Mouse (Mus musculus) liver, adult 2 months (tissue): Measurements from ENCODE around the gene Zfp78. TPM values are rescaled to one million over a fixed set of nuclear protein-coding genes. Genes with fewer than 3 reads are reported as not detected.

ENCODE experiments used
- DNase-seq: peaks from one replicate; pipeline ENCODE4 v3.0.0-alpha.2; 2011; ENCODE audit warnings: low read depth, low spot score; ENCODE audit errors: extremely low read depth
- H3K27ac ChIP-seq: fragments of 200-500 bp; replicated peaks from 2 replicates; pipeline ENCODE4 v1.5.1; 2012; ENCODE audit warnings: low read depth, mild to moderate bottlenecking, control low read depth, inconsistent platforms, low read length; ENCODE audit not compliant: insufficient read depth
- H3K27me3 ChIP-seq: fragments of 200-500 bp; 2 replicates; pipeline ENCODE4 v1.6.1; 2012; ENCODE audit warnings: mild to moderate bottlenecking, moderate library complexity, low read length, inconsistent platforms; ENCODE audit not compliant: control insufficient read depth, insufficient read depth
- H3K36me3 ChIP-seq: fragments of 200-500 bp; 2 replicates; pipeline ENCODE4 v1.6.1; 2012; ENCODE audit warnings: low read length, inconsistent platforms; ENCODE audit not compliant: control insufficient read depth, insufficient read depth
- H3K4me1 ChIP-seq: fragments of 200-500 bp; 2 replicates; pipeline ENCODE4 v1.6.1; 2011; ENCODE audit warnings: low read length; ENCODE audit not compliant: control insufficient read depth, insufficient read depth
- H3K4me3 ChIP-seq: fragments of 200-500 bp; 2 replicates; pipeline ENCODE4 v1.5.1; 2011; ENCODE audit warnings: low read depth, mild to moderate bottlenecking, control low read depth, low read length, moderate library complexity; ENCODE audit not compliant: insufficient read depth
- H3K79me2 ChIP-seq: fragments of 200-500 bp; 2 replicates; pipeline ENCODE4 v1.6.1; 2012; ENCODE audit warnings: inconsistent platforms, mild to moderate bottlenecking, low read length, moderate library complexity; ENCODE audit not compliant: control insufficient read depth, insufficient read depth
- H3K9ac ChIP-seq: fragments of 200-500 bp; 2 replicates; pipeline ENCODE4 v1.6.1; 2012; ENCODE audit warnings: low read depth, mild to moderate bottlenecking, control low read depth, inconsistent platforms, low read length
- CTCF ChIP-seq: fragments of 200-500 bp; IDR thresholded peaks from 2 replicates; pipeline ENCODE4 v1.5.1; 2011; ENCODE audit warnings: low read depth, low read length, control low read depth
- POLR2A ChIP-seq: fragments of 200-500 bp; IDR thresholded peaks from 2 replicates; pipeline ENCODE4 v1.6.1; 2011; ENCODE audit warnings: low read length, control low read depth; ENCODE audit not compliant: insufficient read depth; ENCODE audit errors: extremely low read depth
- WGBS: fragments of 180-500 bp; shearing (Covaris S2); methylation state at CpG from one replicate; pipeline ENCODE4 v1.1.7; 2018; 5-methylcytosine and 5-hydroxymethylcytosine counted together
- polyA plus RNA-seq: library from polyadenylated mRNA; depleted of rRNA; stranded (reverse); fragments of >200 nt; gene quantifications from 2 replicates; pipeline ENCODE4 v1.2.3, GENCODE M21; 2012
- total RNA-seq: library from RNA; depleted of rRNA; stranded (reverse); fragments of >200 nt; gene quantifications from 2 replicates; pipeline ENCODE4 v1.2.3, GENCODE M21; 2014

Gene Zfp78
- total and polyA plus RNA-seq, 2 experiments, result 0.21 to 1.3 TPM

GRCm38 (mm10) chr7:6378441-6378840 lies 15.4 kb downstream of the Zfp78 start:
- no peaks in the 10 kb centered on the region for H3K27me3 ChIP-seq
- H3K79me2 ChIP-seq, result no peaks in the 10 kb centered on the region
- no peak overlapping the region for H3K9ac ChIP-seq
- H3K4me3 ChIP-seq, result no peak overlapping the region
- H3K27ac ChIP-seq, result no peak overlapping the region
- TF ChIP-seq CTCF (no peak), POLR2A (no peak)
- H3K4me1 ChIP-seq, result peaks cover under 1% of the 10 kb centered on the region; the same call in 1 of the 2 replicates
- WGBS, result 85% methylated on average over 8 of the region's 8 CpGs
- DNase-seq, result no peak
- H3K36me3 ChIP-seq, result peaks cover 8% of the 10 kb centered on the region

- 82% methylated on average over 2 of the region's 2 CpGs for WGBS
- Histone ChIP-seq H3K27ac (no peak overlapping the region), H3K9ac (no peak overlapping the region), H3K27me3 (no peaks in the 10 kb centered on the region), H3K79me2 (no peaks in the 10 kb centered on the region), H3K4me1 (peaks cover 3% of the 10 kb centered on the region; the same call in 1 of the 2 replicates), H3K4me3 (no peak overlapping the region), H3K36me3 (peaks cover 5% of the 10 kb centered on the region; the same call in 1 of the 2 replicates)
- DNase-seq, result no peak
- no peak for TF ChIP-seq CTCF
- TF ChIP-seq POLR2A, result no peak
Observed at GRCm38 (mm10) chr7:6381431-6381830, 18.4 kb downstream of the Zfp78 start.

DNA sequence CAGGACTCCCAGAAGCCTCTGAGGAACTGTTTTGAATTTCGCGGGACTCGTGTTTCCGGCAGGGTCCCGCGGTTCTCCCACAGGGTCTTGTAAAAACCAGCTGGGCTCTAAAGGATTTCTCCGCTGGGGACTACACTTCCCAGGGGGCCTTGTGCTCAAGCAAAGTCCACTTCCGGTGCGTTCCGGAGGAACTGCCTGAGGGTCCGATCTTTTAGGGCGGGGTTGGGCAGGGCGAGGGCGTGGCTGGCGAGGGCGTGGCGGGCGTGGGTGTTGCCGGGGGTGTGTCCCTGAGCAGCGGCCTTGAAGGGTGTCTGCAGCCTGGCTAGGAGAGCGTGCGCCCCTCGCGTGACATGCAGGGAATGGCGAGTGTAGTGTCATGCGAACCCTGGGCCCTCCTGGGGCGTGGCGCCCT lies 20.0 kb downstream of the Zfp78 start, which contains the start of gene Zfp28:
Zfp28 (plus strand) TSS at position 252 of the 412 bp plus-strand sequence.
- Histone ChIP-seq H3K27ac (no peak within 1 kb of the TSS), H3K27me3 (no peaks in the 10 kb centered on the region), H3K79me2 (no peaks in the 10 kb centered on the region), H3K9ac (peak within 1 kb of the TSS; percentile 62), H3K4me3 (peak within 1 kb of the TSS; percentile 71), H3K36me3 (peaks cover 2% of the 10 kb centered on the region; the same call in 1 of the 2 replicates), H3K4me1 (peaks cover 3% of the 10 kb centered on the region; the same call in 1 of the 2 replicates)
- peak; percentile 80 for DNase-seq
- WGBS, result under 1% methylated on average over 27 of the region's 28 CpGs
- TF ChIP-seq CTCF, result no peak
- TF ChIP-seq POLR2A, result no peak

- Histone ChIP-seq H3K36me3 (no peaks in the 10 kb centered on the region; the same call in 1 of the 2 replicates), H3K79me2 (no peaks in the 10 kb centered on the region), H3K9ac (no peak overlapping the region), H3K4me3 (no peak overlapping the region; the same call in 1 of the 2 replicates), H3K27me3 (no peaks in the 10 kb centered on the region), H3K4me1 (peaks cover 3% of the 10 kb centered on the region; the same call in 1 of the 2 replicates), H3K27ac (no peak overlapping the region)
- no peak for DNase-seq
- WGBS, result 70% methylated on average over 8 of the region's 8 CpGs
- TF ChIP-seq POLR2A (no peak), CTCF (no peak)
Observed at GRCm38 (mm10) chr7:6384011-6384410, 20.9 kb downstream of the Zfp78 start.

DNA sequence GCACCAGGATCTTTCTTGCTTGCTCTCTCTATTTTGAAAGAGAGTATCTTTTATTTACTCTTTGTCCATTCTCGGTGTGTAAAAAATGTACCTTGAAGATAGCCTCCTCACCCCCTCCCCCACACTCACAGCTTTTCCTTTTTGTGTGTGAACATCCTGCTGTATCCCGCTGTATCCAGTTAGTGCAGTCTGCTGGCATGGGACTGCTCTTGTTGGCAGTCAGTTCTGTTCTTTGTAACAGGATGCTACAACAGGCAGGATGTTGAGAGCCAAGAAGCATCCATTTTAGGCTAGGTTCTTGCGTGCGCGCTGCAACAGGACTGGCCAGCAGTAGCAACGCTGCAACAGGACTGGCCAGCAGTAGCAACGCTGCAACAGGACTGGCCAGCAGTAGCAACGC lies 23.9 kb downstream of the Zfp78 start:
- Histone ChIP-seq H3K9ac (no peak overlapping the region), H3K36me3 (peaks cover 2% of the 10 kb centered on the region; the same call in 1 of the 2 replicates)

GRCm38 (mm10) chr7:6388971-6389370 lies 25.9 kb downstream of the Zfp78 start:
- no peaks in the 10 kb centered on the region; the same call in 1 of the 2 replicates for H3K4me1 ChIP-seq
- H3K27ac ChIP-seq, result no peak overlapping the region
- TF ChIP-seq POLR2A, result no peak
- no peak for TF ChIP-seq CTCF
- no peak overlapping the region for H3K4me3 ChIP-seq
- no peaks in the 10 kb centered on the region for H3K27me3 ChIP-seq
- H3K9ac ChIP-seq, result no peak overlapping the region
- WGBS, result 87% methylated on average over 5 of the region's 5 CpGs
- DNase-seq, result no peak
- H3K36me3 ChIP-seq, result peaks cover 10% of the 10 kb centered on the region; the same call in 1 of the 2 replicates
- H3K79me2 ChIP-seq, result no peaks in the 10 kb centered on the region

More for the DNA sequence above, 23.9 kb downstream of the Zfp78 start:
- Histone ChIP-seq H3K27ac (no peak overlapping the region), H3K27me3 (no peaks in the 10 kb centered on the region), H3K4me3 (no peak overlapping the region), H3K79me2 (no peaks in the 10 kb centered on the region), H3K4me1 (peaks cover 3% of the 10 kb centered on the region; the same call in 1 of the 2 replicates)
- TF ChIP-seq POLR2A (no peak), CTCF (no peak)
- DNase-seq, result no peak
- WGBS, result 75% methylated on average over 8 of the region's 8 CpGs
